Mouse (Mus musculus) kidney, postnatal 0 days (tissue): Measurements from ENCODE around the gene Gpr37l1. TPM values are rescaled to one million over a fixed set of nuclear protein-coding genes. Genes with fewer than 3 reads are reported as not detected.
"Not testable (repeated sequence)": the region's sequence is repeated elsewhere in the genome, so short reads cannot be mapped to it uniquely, and the experiment has no call there.

ENCODE experiments used
- ATAC-seq: fragments of 200-750 bp; cut with Nextera tagmentation; replicated peaks from 2 replicates; pipeline ENCODE4 v1.8.0; 2017; ENCODE audit warnings: low read depth, moderate number of reproducible peaks, moderate TSS enrichment, moderate library complexity; ENCODE audit not compliant: low FRiP score
- DNase-seq: peaks from one replicate; pipeline ENCODE4 v3.0.0-alpha.2; 2016; ENCODE audit warnings: low spot score
- H3K27ac ChIP-seq: fragments of 300-500 bp; sonication (generic); 2 replicates; pipeline ENCODE4 v1.5.1; 2014; ENCODE audit warnings: mild to moderate bottlenecking
- H3K27me3 ChIP-seq: fragments of 300-500 bp; sonication (generic); 2 replicates; pipeline ENCODE4 v1.6.1; 2014; ENCODE audit warnings: low read length, mixed read lengths; ENCODE audit not compliant: insufficient read depth
- H3K36me3 ChIP-seq: fragments of 300-500 bp; sonication (generic); 2 replicates; pipeline ENCODE4 v1.6.1; 2014; ENCODE audit warnings: low read length, mixed read lengths; ENCODE audit not compliant: insufficient read depth
- H3K4me1 ChIP-seq: fragments of 300-500 bp; sonication (generic); replicated peaks from 2 replicates; pipeline ENCODE4 v1.6.1; 2014; ENCODE audit warnings: antibody characterized with exemption, low read length, mixed read lengths; ENCODE audit not compliant: insufficient read depth
- H3K4me2 ChIP-seq: fragments of 300-500 bp; sonication (generic); 2 replicates; pipeline ENCODE4 v1.6.1; 2014; ENCODE audit warnings: mild to moderate bottlenecking, low read length, moderate library complexity, mixed read lengths
- H3K4me3 ChIP-seq: fragments of 300-500 bp; sonication (generic); replicated peaks from 2 replicates; pipeline ENCODE4 v1.5.1; 2014; ENCODE audit warnings: low read depth, low read length
- H3K9ac ChIP-seq: fragments of 300-500 bp; sonication (generic); 2 replicates; pipeline ENCODE4 v1.6.1; 2014; ENCODE audit warnings: low read depth, low read length
- H3K9me3 ChIP-seq: fragments of 300-500 bp; sonication (generic); replicated peaks from 2 replicates; pipeline ENCODE4 v1.6.1; 2016; ENCODE audit warnings: low read length, inconsistent platforms, mixed read lengths
- CTCF ChIP-seq: IDR thresholded peaks from 2 replicates; pipeline ENCODE4 v1.5.1; 2016; ENCODE audit warnings: antibody characterized with exemption, low read depth, mild to moderate bottlenecking, moderate library complexity
- WGBS: fragments of 180-500 bp; shearing (Covaris S2); extraction: QIAGEN DNeasy Blood & Tissue Kit; methylation state at CpG from one replicate; pipeline ENCODE4 v1.1.7; 2014; 5-methylcytosine and 5-hydroxymethylcytosine counted together
- polyA plus RNA-seq: library from polyadenylated mRNA; unstranded; fragments of >200 nt; fragmentation: Nextera tagmentation; extraction: Ambion mirVana; gene quantifications from 2 replicates; pipeline ENCODE4 v1.2.1, GENCODE M21; 2015

Gene Gpr37l1
- polyA plus RNA-seq, 1 experiment from 2014 or later, result not detected

- Histone ChIP-seq H3K4me2 (no peak overlapping the region), H3K4me3 (no peak overlapping the region), H3K9ac (no peak overlapping the region), H3K36me3 (no peaks in the 10 kb centered on the region), H3K4me1 (peaks cover 16% of the 10 kb centered on the region; the same call in 1 of the 2 replicates), H3K27me3 (no peaks in the 10 kb centered on the region), H3K27ac (no peak overlapping the region), H3K9me3 (no peaks in the 10 kb centered on the region)
- 91% methylated on average over 8 of the region's 8 CpGs for WGBS
- ATAC-seq, result no peak
- no peak for DNase-seq
- no peak for TF ChIP-seq CTCF
These were observed 42.7 kb downstream of the Gpr37l1 start for GRCm38 (mm10) chr1:135124573-135125363.

- H3K9me3 ChIP-seq, result no peaks in the 10 kb centered on the region
- H3K4me1 ChIP-seq, result peaks cover 3% of the 10 kb centered on the region; the same call in 1 of the 2 replicates
- H3K4me3 ChIP-seq, result no peak overlapping the region
- TF ChIP-seq CTCF, result peak; percentile 89
- no peak overlapping the region for H3K27ac ChIP-seq
- H3K27me3 ChIP-seq, result no peaks in the 10 kb centered on the region
- no peak overlapping the region for H3K4me2 ChIP-seq
- no peak for ATAC-seq
- no peaks in the 10 kb centered on the region for H3K36me3 ChIP-seq
- 8% methylated on average over 8 of the region's 8 CpGs for WGBS
- no peak overlapping the region for H3K9ac ChIP-seq
- DNase-seq, result peak; percentile 62
These were observed 54.8 kb downstream of the Gpr37l1 start for GRCm38 (mm10) chr1:135112661-135113060.

GRCm38 (mm10) chr1:135111271-135111670 lies 56.2 kb downstream of the Gpr37l1 start:
- 61% methylated on average over 4 of the region's 5 CpGs for WGBS
- not testable (repeated sequence) for H3K27me3 ChIP-seq, H3K9ac ChIP-seq, H3K36me3 ChIP-seq, H3K4me3 ChIP-seq, ATAC-seq, DNase-seq, H3K27ac ChIP-seq, H3K9me3 ChIP-seq, H3K4me2 ChIP-seq, H3K4me1 ChIP-seq

Other genes with a start within 250 kb of the Gpr37l1 start
- 3.2 and 3.4 TPM in 2 replicates for gene Ppp1r12b, start 211.7 kb downstream of the Gpr37l1 start, polyA plus RNA-seq
- gene Ube2t, start 205.1 kb downstream of the Gpr37l1 start, polyA plus RNA-seq, result 24.7 and 27.1 TPM in 2 replicates
- 0.83 and 0.88 TPM in 2 replicates for gene Lgr6, start 62.4 kb downstream of the Gpr37l1 start, polyA plus RNA-seq
- gene Ptpn7, start 35.0 kb downstream of the Gpr37l1 start, polyA plus RNA-seq, result 0.38 and 0.42 TPM in 2 replicates
- 47.4 and 49.3 TPM in 2 replicates for gene Arl8a, start 20.9 kb downstream of the Gpr37l1 start, polyA plus RNA-seq
- gene Elf3, start 90.9 kb upstream of the Gpr37l1 start, polyA plus RNA-seq, result 36.1 and 39.2 TPM in 2 replicates
- 56.5 and 62.8 TPM in 2 replicates for gene Rnpep, start 116.4 kb upstream of the Gpr37l1 start, polyA plus RNA-seq
- gene Timm17a, start 146.1 kb upstream of the Gpr37l1 start, polyA plus RNA-seq, result 314 and 318 TPM in 2 replicates
- gene Lmod1, start 157.1 kb upstream of the Gpr37l1 start, polyA plus RNA-seq, result 2.1 and 2.9 TPM in 2 replicates
- gene Shisa4, start 207.6 kb upstream of the Gpr37l1 start, polyA plus RNA-seq, result 42.9 and 50.7 TPM in 2 replicates